Mouse (Mus musculus): ENCODE data around the gene Tiam1. TPM values are rescaled to one million over a fixed set of nuclear protein-coding genes. Genes with fewer than 3 reads are reported as not detected.

Gene Tiam1
- polyA plus RNA-seq, 1 experiment from 2014 or later, result 30.8 TPM

GRCm38 (mm10) chr16:90141556-90141955 is 2.0 kb downstream of the Tiam1 start:
- no peak overlapping the region for H3K27ac ChIP-seq
- no peak for ATAC-seq (replicated peaks)
- peaks cover 31% of the 10 kb centered on the region for H3K4me1 ChIP-seq
- peak overlapping the region; percentile 76 for H3K4me2 ChIP-seq
- H3K4me3 ChIP-seq, result peak overlapping the region; percentile 76
- H3K9ac ChIP-seq, result peak overlapping the region; percentile 4; the same call in 1 of the 2 replicates
- no peaks in the 10 kb centered on the region for H3K27me3 ChIP-seq (replicated peaks)
- no peaks in the 10 kb centered on the region for H3K36me3 ChIP-seq (replicated peaks)
- 23% methylated on average over 9 of the region's 9 CpGs for WGBS
- H3K9me3 ChIP-seq, result no peaks in the 10 kb centered on the region

- WGBS, result 83% methylated on average over 10 of the region's 10 CpGs
- H3K9ac ChIP-seq, result no peak overlapping the region
- ATAC-seq (replicated peaks), result no peak
- H3K27me3 ChIP-seq (replicated peaks), result no peaks in the 10 kb centered on the region
- H3K36me3 ChIP-seq (replicated peaks), result no peaks in the 10 kb centered on the region
- no peak overlapping the region for H3K4me3 ChIP-seq
- H3K9me3 ChIP-seq, result no peaks in the 10 kb centered on the region
- H3K27ac ChIP-seq, result no peak overlapping the region
- no peak overlapping the region for H3K4me2 ChIP-seq
- peaks cover 31% of the 10 kb centered on the region for H3K4me1 ChIP-seq
These were observed 3.0 kb downstream of the Tiam1 start for GRCm38 (mm10) chr16:90140571-90140970.

- no peak overlapping the region for H3K4me3 ChIP-seq
- no peak overlapping the region for H3K9ac ChIP-seq
- no peaks in the 10 kb centered on the region for H3K9me3 ChIP-seq
- no peak overlapping the region for H3K4me2 ChIP-seq
- peaks cover 28% of the 10 kb centered on the region for H3K4me1 ChIP-seq
- no peak overlapping the region for H3K27ac ChIP-seq
- no peaks in the 10 kb centered on the region for H3K36me3 ChIP-seq (replicated peaks)
- no peaks in the 10 kb centered on the region for H3K27me3 ChIP-seq (replicated peaks)
- 65% methylated on average over 9 of the region's 9 CpGs for WGBS
- no peak for ATAC-seq (replicated peaks)
These were observed 3.9 kb downstream of the Tiam1 start for GRCm38 (mm10) chr16:90139696-90140095.

GRCm38 (mm10) chr16:90138151-90138550 is 5.4 kb downstream of the Tiam1 start:
- H3K4me3 ChIP-seq, result no peak overlapping the region
- WGBS, result 84% methylated on average over 12 of the region's 12 CpGs
- no peaks in the 10 kb centered on the region for H3K9me3 ChIP-seq
- H3K4me2 ChIP-seq, result no peak overlapping the region
- H3K4me1 ChIP-seq, result peaks cover 26% of the 10 kb centered on the region
- H3K27me3 ChIP-seq (replicated peaks), result no peaks in the 10 kb centered on the region
- no peak for ATAC-seq (replicated peaks)
- no peak overlapping the region for H3K27ac ChIP-seq
- H3K9ac ChIP-seq, result no peak overlapping the region
- no peaks in the 10 kb centered on the region for H3K36me3 ChIP-seq (replicated peaks)

DNA sequence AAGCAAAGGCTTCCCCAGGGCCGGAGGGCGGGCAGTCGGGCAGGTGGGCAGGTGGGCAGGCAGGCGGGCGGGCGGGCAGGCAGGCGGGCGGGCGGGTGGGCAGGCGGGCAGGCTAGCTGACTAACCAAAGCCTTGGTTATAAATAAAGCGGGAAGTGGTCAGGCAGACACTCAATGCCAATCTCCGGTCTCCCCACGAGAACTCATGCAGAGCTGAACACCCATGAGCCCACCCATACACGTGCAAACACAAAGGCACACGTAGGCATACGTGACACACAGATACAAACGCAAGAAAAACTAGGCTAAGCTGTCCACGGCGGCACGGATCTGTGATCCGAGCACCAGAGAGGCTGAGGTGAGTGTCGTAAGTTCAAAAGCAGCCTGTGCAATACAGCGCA is 6.4 kb downstream of the Tiam1 start:
- ATAC-seq (replicated peaks), result no peak
- H3K9ac ChIP-seq, result no peak overlapping the region
- H3K27me3 ChIP-seq (replicated peaks), result no peaks in the 10 kb centered on the region
- no peak overlapping the region for H3K27ac ChIP-seq
- H3K4me3 ChIP-seq, result no peak overlapping the region
- 98% methylated on average over 23 of the region's 23 CpGs for WGBS
- H3K4me2 ChIP-seq, result no peak overlapping the region
- H3K4me1 ChIP-seq, result peaks cover 29% of the 10 kb centered on the region
- no peaks in the 10 kb centered on the region for H3K9me3 ChIP-seq
- H3K36me3 ChIP-seq (replicated peaks), result no peaks in the 10 kb centered on the region

DNA sequence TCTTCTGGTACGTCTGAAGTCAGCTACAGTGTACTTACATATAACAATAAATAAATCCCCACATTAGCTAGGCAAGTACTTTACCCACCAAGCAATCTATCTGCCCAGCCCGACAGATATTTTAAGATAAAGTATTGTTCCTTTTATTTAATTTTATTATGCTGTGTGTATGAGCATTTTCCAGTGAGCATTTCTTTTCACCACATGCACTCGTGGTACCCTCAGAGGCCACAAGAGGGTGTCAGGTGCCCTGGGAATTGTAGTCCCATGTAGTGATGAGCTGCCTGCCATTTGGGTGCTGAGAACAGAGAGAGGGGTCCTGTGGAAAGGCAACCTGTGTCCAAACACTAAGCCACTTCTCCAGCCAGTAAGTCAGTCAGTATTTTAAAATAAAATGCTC is 8.0 kb downstream of the Tiam1 start:
- Histone ChIP-seq H3K4me3 (no peak overlapping the region), H3K4me2 (no peak overlapping the region), H3K9me3 (no peaks in the 10 kb centered on the region), H3K27ac (no peak overlapping the region), H3K36me3 (replicated peaks) (no peaks in the 10 kb centered on the region), H3K4me1 (peaks cover 19% of the 10 kb centered on the region), H3K9ac (no peak overlapping the region), H3K27me3 (replicated peaks) (no peaks in the 10 kb centered on the region)
- 93% methylated on average over 3 of the region's 3 CpGs for WGBS
- no peak for ATAC-seq (replicated peaks)

- Histone ChIP-seq H3K27me3 (replicated peaks) (no peaks in the 10 kb centered on the region), H3K9me3 (no peaks in the 10 kb centered on the region), H3K4me3 (no peak overlapping the region), H3K9ac (no peak overlapping the region), H3K27ac (no peak overlapping the region), H3K4me2 (no peak overlapping the region), H3K4me1 (peaks cover 10% of the 10 kb centered on the region), H3K36me3 (replicated peaks) (no peaks in the 10 kb centered on the region)
- ATAC-seq (replicated peaks), result no peak
- 78% methylated on average over 7 of the region's 7 CpGs for WGBS
These were observed 9.2 kb downstream of the Tiam1 start for GRCm38 (mm10) chr16:90134351-90134750.

- Histone ChIP-seq H3K36me3 (replicated peaks) (no peaks in the 10 kb centered on the region), H3K4me3 (no peak overlapping the region), H3K4me1 (peaks cover 19% of the 10 kb centered on the region), H3K9me3 (no peaks in the 10 kb centered on the region), H3K4me2 (no peak overlapping the region), H3K9ac (no peak overlapping the region), H3K27ac (no peak overlapping the region), H3K27me3 (replicated peaks) (no peaks in the 10 kb centered on the region)
- ATAC-seq (replicated peaks), result no peak
- 23% methylated on average over 7 of the region's 7 CpGs for WGBS
These were observed 10.8 kb downstream of the Tiam1 start for GRCm38 (mm10) chr16:90132816-90133215.

GRCm38 (mm10) chr16:90132331-90132730 is 11.2 kb downstream of the Tiam1 start:
- no peaks in the 10 kb centered on the region for H3K36me3 ChIP-seq (replicated peaks)
- no peaks in the 10 kb centered on the region for H3K9me3 ChIP-seq
- no peak overlapping the region for H3K4me2 ChIP-seq
- H3K4me3 ChIP-seq, result no peak overlapping the region
- H3K4me1 ChIP-seq, result peaks cover 19% of the 10 kb centered on the region
- 13% methylated on average over 10 of the region's 10 CpGs for WGBS
- ATAC-seq (replicated peaks), result no peak
- H3K9ac ChIP-seq, result no peak overlapping the region
- no peak overlapping the region for H3K27ac ChIP-seq
- H3K27me3 ChIP-seq (replicated peaks), result no peaks in the 10 kb centered on the region

GRCm38 (mm10) chr16:90128817-90129587 is 14.6 kb downstream of the Tiam1 start:
- WGBS, result 35% methylated on average over 19 of the region's 19 CpGs
- no peak for ATAC-seq (replicated peaks)
- H3K36me3 ChIP-seq (replicated peaks), result no peaks in the 10 kb centered on the region

DNA sequence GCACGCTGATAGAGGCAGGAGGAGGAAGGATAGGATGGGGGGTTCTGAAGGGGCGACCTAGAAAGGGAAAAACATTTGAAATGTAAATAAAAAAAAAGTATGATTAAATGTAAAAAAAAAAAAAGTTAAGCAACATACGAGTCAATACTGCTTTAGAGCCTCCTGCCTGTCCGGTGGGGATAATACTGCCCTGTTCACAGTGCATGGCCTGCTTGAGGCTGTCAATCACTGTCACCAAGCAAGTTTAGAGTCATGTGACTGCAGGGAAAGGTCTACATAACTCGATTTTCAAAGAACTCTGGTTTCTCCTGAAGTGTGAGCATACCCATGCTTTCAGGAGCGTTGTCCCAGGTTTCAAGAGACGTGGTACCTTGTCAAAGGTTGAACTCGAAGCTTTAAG is 15.2 kb downstream of the Tiam1 start:
- no peak for ATAC-seq (replicated peaks)
- no peak overlapping the region for H3K9ac ChIP-seq
- H3K4me3 ChIP-seq, result no peak overlapping the region
- H3K27ac ChIP-seq, result no peak overlapping the region
- H3K36me3 ChIP-seq (replicated peaks), result no peaks in the 10 kb centered on the region
- H3K4me1 ChIP-seq, result peaks cover 17% of the 10 kb centered on the region
- 48% methylated on average over 8 of the region's 8 CpGs for WGBS
- H3K4me2 ChIP-seq, result no peak overlapping the region
- H3K9me3 ChIP-seq, result no peaks in the 10 kb centered on the region
- no peaks in the 10 kb centered on the region for H3K27me3 ChIP-seq (replicated peaks)

More at GRCm38 (mm10) chr16:90128817-90129587, 14.6 kb downstream of the Tiam1 start:
- H3K4me2 ChIP-seq, result no peak overlapping the region
- no peak overlapping the region for H3K27ac ChIP-seq
- no peaks in the 10 kb centered on the region for H3K9me3 ChIP-seq
- H3K4me1 ChIP-seq, result peaks cover 19% of the 10 kb centered on the region
- no peak overlapping the region for H3K4me3 ChIP-seq
- H3K9ac ChIP-seq, result no peak overlapping the region
- H3K27me3 ChIP-seq (replicated peaks), result no peaks in the 10 kb centered on the region

- no peak for ATAC-seq (replicated peaks)
- H3K4me3 ChIP-seq, result no peak overlapping the region
- 81% methylated on average over 21 of the region's 21 CpGs for WGBS
These were observed 18.0 kb downstream of the Tiam1 start for GRCm38 (mm10) chr16:90125318-90126314.

More at GRCm38 (mm10) chr16:90125318-90126314, 18.0 kb downstream of the Tiam1 start:
- Histone ChIP-seq H3K27ac (no peak overlapping the region), H3K27me3 (replicated peaks) (no peaks in the 10 kb centered on the region), H3K4me2 (no peak overlapping the region), H3K36me3 (replicated peaks) (no peaks in the 10 kb centered on the region), H3K9ac (no peak overlapping the region), H3K9me3 (no peaks in the 10 kb centered on the region), H3K4me1 (peaks cover 9% of the 10 kb centered on the region; the same call in 1 of the 2 replicates)
